Mouse (Mus musculus) liver, embryonic 14.5 days (tissue): ENCODE data around the gene Prdm8. TPM values are rescaled to one million over a fixed set of nuclear protein-coding genes. Genes with fewer than 3 reads are reported as not detected.

ENCODE experiments used
- ATAC-seq: fragments of 200-750 bp; cut with Nextera tagmentation; 2 replicates; pipeline ENCODE4 v1.8.0; 2017; ENCODE audit warnings: moderate number of reproducible peaks, mild to moderate bottlenecking, moderate library complexity; ENCODE audit not compliant: insufficient read depth
- DNase-seq, 3 experiments: peaks; one replicate each; pipeline ENCODE4 v3.0.0-alpha.2; 2012 to 2013; ENCODE audit warnings: low read depth in 3 of 3, low spot score in 3 of 3
- H3K27ac ChIP-seq: fragments of 300-500 bp; sonication (generic); 2 replicates; pipeline ENCODE4 v1.5.1; 2014; ENCODE audit warnings: moderate library complexity, mild to moderate bottlenecking, control low read depth, inconsistent platforms
- H3K27me3 ChIP-seq: fragments of 300-500 bp; sonication (generic); 2 replicates; pipeline ENCODE4 v1.6.1; 2014; ENCODE audit warnings: mild to moderate bottlenecking, low read length, moderate library complexity; ENCODE audit not compliant: control insufficient read depth, insufficient read depth
- H3K36me3 ChIP-seq: fragments of 300-500 bp; sonication (generic); replicated peaks from 2 replicates; pipeline ENCODE4 v1.6.1; 2014; ENCODE audit warnings: low read depth; ENCODE audit not compliant: control insufficient read depth, insufficient read depth
- H3K4me1 ChIP-seq, 2 experiments: fragments of 200-500 bp in 1 of 2; fragments of 300-500 bp in 1 of 2; sonication (generic) in 1 of 2; replicated peaks; 2 replicates each; pipeline ENCODE4 v1.6.1; 2012 to 2014; ENCODE audit warnings: antibody characterized with exemption in 1 of 2, inconsistent platforms in 1 of 2, low read length in 1 of 2; ENCODE audit not compliant: control insufficient read depth in 2 of 2, insufficient read depth in 2 of 2
- H3K4me2 ChIP-seq: fragments of 300-500 bp; sonication (generic); 2 replicates; pipeline ENCODE4 v1.6.1; 2014; ENCODE audit warnings: low read depth, mild to moderate bottlenecking, control low read depth, moderate library complexity
- H3K4me3 ChIP-seq, 2 experiments: fragments of 200-500 bp in 1 of 2; fragments of 300-500 bp in 1 of 2; sonication (generic) in 1 of 2; 2 replicates each; pipeline ENCODE4 v1.5.1; 2012 to 2014; ENCODE audit warnings: low read depth in 2 of 2, low read length in 2 of 2, mild to moderate bottlenecking in 2 of 2, control low read depth in 1 of 2, inconsistent platforms in 1 of 2, moderate library complexity in 1 of 2; ENCODE audit not compliant: insufficient read depth in 1 of 2
- H3K9ac ChIP-seq: fragments of 300-500 bp; sonication (generic); replicated peaks from 2 replicates; pipeline ENCODE4 v1.6.1; 2014; ENCODE audit warnings: mild to moderate bottlenecking, control low read depth, moderate library complexity
- H3K9me3 ChIP-seq: fragments of 300-500 bp; sonication (generic); 2 replicates; pipeline ENCODE4 v1.6.1; 2016; ENCODE audit warnings: low read length, mixed read lengths; ENCODE audit not compliant: control insufficient read depth
- CTCF ChIP-seq: IDR thresholded peaks from 2 replicates; pipeline ENCODE4 v1.5.1; 2016; ENCODE audit warnings: antibody characterized with exemption, low read depth, control low read depth
- EP300 ChIP-seq: IDR thresholded peaks from 2 replicates; pipeline ENCODE4 v1.6.1; 2016; ENCODE audit warnings: antibody characterized with exemption, low read depth
- WGBS: fragments of 180-500 bp; shearing (Covaris S2); extraction: QIAGEN DNeasy Blood & Tissue Kit; methylation state at CpG from one replicate; pipeline ENCODE4 v1.1.7; 2014; ENCODE audit not compliant: insufficient replicate concordance; 5-methylcytosine and 5-hydroxymethylcytosine counted together
- polyA plus RNA-seq, 2 experiments: library from polyadenylated mRNA; depleted of rRNA in 1 of 2; stranded (reverse) in 1 of 2; unstranded in 1 of 2; fragments of >200 nt; fragmentation: Nextera tagmentation in 1 of 2; extraction: Ambion mirVana in 1 of 2; gene quantifications; 2 replicates each; pipeline versions ENCODE4 v1.2.1 to v1.2.3; 2012 to 2014

The Prdm8 gene
- polyA plus RNA-seq, 2 experiments = not detected

DNA sequence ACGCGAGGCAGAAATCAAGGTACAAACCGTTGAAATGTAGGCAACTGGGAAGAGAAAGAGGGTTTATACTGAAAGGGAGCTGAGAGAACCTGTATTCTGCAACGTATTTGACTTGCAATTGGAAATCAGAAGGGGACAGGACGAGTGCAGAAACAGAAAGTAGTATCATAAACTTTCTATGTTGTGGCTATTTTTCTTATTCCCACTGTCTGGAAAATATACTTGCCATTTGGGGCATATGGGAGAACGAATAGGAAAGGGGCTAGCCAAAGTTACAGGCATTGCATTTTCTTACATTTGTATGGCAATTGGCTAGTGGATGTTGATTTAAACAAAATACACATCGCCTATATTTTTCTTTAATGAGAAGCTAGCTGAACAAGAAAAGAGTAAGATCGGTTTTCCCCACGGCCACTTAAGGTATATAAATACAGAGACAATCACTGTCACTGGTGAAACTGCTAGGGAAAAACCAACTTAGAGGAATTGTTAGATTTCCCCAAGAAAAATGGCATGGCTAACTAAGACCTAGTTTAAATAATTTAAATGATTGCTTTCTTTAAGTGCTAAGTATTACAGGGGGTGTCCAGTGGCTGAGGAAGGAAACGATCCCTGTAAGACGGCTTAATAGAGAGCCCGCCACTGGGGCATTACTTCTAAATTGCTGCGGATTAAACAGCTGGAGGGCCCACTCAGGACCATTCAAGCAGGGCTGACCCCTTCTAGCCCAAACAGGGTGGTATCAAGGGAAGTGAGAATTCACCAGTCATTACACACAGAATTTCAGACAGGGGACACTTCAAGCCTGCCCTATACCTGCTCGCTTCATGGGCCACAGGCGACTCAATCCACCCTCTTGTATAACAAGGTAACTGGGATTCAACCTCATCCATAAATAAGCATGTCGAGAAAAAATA lies 14.9 kb downstream of the Prdm8 start:
- TF ChIP-seq EP300 (no peak), CTCF (no peak)
- Histone ChIP-seq H3K4me3 (no peak overlapping the region), H3K9ac (no peak overlapping the region), H3K27ac (no peak overlapping the region), H3K27me3 (peaks cover 83% of the 10 kb centered on the region), H3K36me3 (no peaks in the 10 kb centered on the region), H3K9me3 (no peaks in the 10 kb centered on the region), H3K4me1 (no peaks in the 10 kb centered on the region), H3K4me2 (no peak overlapping the region)
- WGBS = 4% methylated on average over 16 of the region's 16 CpGs
- DNase-seq = no peak
- no peak for ATAC-seq

DNA sequence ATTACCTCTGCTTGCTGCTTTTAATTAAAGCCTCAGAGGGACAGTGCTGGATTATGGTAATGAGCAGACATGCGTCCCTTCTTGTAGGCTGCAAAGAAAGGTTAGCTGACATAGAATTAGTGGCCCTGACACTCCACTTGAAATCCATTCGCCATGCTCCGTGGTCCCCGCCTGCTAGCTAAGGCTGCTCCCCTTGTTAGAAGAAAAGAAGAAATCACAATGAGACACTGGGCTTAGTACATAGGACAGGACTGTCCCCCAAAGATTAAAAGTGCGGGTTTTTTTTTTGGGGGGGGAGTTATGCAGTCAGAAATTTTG lies 15.6 kb downstream of the Prdm8 start:
- no peak for ATAC-seq
- TF ChIP-seq CTCF (no peak), EP300 (no peak)
- Histone ChIP-seq H3K4me3 (no peak overlapping the region), H3K27me3 (peaks cover 90% of the 10 kb centered on the region), H3K27ac (no peak overlapping the region), H3K9ac (no peak overlapping the region), H3K36me3 (no peaks in the 10 kb centered on the region), H3K9me3 (no peaks in the 10 kb centered on the region), H3K4me2 (no peak overlapping the region), H3K4me1 (no peaks in the 10 kb centered on the region)
- 5% methylated on average over 5 of the region's 5 CpGs for WGBS
- no peak for DNase-seq

DNA sequence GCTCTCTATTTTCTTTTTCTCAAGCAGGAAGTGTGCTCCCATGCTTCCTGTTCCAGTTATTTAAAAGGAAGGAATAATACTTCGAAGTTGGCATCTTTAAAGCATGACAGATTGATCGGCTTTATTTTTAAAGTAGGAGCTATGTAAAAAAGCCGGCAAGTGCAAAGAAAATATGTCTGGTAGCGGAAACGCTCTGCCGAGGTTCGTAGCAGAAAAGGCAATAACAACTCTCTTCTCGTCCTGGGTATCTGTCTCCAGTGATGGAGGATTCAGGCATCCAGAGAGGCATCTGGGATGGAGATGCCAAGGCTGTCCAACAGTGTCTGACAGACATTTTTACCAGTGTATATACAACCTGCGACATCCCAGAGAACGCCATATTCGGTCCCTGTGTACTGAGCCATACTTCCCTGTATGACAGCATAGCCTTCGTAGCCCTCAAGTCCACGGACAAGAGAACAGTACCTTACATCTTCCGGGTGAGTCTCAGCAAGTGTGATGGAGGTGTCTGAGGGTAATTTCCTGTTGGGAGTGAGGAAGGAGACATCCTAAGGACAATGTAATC lies 16.1 kb downstream of the Prdm8 start:
- TF ChIP-seq CTCF (no peak), EP300 (no peak)
- no peaks in the 10 kb centered on the region for H3K9me3 ChIP-seq
- DNase-seq = no peak
- no peaks in the 10 kb centered on the region for H3K36me3 ChIP-seq
- H3K4me2 ChIP-seq = no peak overlapping the region
- no peak overlapping the region for H3K27ac ChIP-seq
- peaks cover 95% of the 10 kb centered on the region for H3K27me3 ChIP-seq
- 3% methylated on average over 14 of the region's 14 CpGs for WGBS
- no peak for ATAC-seq
- H3K9ac ChIP-seq = no peak overlapping the region
- H3K4me3 ChIP-seq = no peak overlapping the region
- no peaks in the 10 kb centered on the region for H3K4me1 ChIP-seq

DNA sequence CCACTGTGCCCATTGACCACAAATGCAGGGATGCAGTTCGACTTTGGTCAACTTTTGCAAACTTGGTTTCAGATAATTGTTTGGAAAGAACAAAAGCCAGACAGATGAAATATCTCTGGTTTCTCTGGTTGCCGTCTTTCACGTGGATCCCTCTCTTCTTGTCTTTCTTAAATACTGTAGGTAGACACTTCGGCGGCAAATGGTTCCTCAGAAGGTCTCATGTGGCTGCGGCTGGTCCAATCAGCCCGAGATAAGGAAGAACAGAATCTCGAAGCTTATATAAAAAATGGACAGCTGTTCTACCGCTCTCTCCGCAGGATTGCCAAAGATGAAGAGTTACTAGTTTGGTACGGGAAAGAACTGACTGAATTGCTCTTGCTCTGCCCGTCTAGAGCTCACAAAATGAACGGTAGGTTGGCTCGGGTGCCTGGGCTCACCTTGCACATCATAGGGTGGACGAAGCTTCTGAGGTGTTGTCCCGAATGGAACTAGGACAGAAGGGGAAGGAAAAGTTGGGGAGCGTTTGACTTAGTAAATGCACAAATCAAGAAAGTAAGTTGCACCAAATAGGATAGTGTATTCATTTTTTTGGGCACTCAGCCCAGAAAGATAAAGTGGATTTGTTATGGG lies 17.4 kb downstream of the Prdm8 start:
- no peak overlapping the region for H3K4me2 ChIP-seq
- WGBS = 4% methylated on average over 17 of the region's 17 CpGs
- DNase-seq = no peak

More for the DNA sequence above, 17.4 kb downstream of the Prdm8 start:
- ATAC-seq = no peak
- no peaks in the 10 kb centered on the region for H3K4me1 ChIP-seq
- H3K36me3 ChIP-seq = no peaks in the 10 kb centered on the region
- no peak for TF ChIP-seq EP300
- TF ChIP-seq CTCF = no peak
- H3K9me3 ChIP-seq = no peaks in the 10 kb centered on the region
- peaks cover 99% of the 10 kb centered on the region for H3K27me3 ChIP-seq
- H3K4me3 ChIP-seq = no peak overlapping the region
- H3K9ac ChIP-seq = no peak overlapping the region
- H3K27ac ChIP-seq = no peak overlapping the region
